Comparison of ENCODE assay signal across 22 mouse cellular contexts in the genomic region with DNA sequence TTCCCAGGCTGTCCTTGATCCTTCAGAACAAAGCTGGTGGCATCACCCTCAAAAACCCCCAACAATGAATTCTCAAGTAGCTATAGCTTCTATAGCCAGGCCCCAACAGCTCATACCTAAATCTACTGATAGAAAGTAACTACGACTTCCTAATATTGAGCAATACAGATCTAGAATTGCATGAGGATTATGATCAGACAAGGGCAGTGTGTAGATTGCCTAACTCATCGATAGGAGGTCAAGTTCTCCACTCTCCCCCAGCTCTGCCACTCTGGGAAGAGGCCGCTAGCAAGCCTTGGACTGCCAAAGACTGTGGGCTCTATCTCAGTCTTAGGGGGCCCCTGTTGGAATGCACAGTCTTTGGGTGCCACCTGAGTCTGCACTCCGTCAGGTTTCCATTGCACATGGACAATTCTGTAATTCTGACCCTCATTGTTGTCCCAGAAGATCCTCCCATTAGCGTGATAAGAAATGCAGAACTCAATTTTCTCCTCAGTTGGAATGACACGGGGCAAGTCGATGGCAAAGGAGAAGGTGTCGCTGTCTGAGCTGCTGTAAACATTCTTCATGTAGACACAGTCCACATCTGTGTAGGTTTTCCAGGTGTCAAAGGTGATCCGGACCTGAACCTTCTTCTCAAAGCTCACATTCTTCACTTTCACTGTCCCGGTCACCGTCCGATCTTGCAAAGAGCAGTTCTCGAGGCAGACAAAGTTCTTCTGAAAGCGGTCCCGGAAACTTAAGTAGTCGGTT. TPM values are rescaled to one million over a fixed set of nuclear protein-coding genes. Genes with fewer than 3 reads are reported as not detected.
DNase-seq lines count a peak whose midpoint lies in the region; ATAC-seq and TF ChIP-seq lines count a peak whose summit lies in the region.
"Had no signal": no experiment of that assay in that cellular context is flagged by ENCODE, and none has a peak within 500 bp of the region (broad histone marks: within the 10 kb centered on the region; RNA-seq: fewer than 3 reads in every experiment).

No protein-coding gene starts in this region.

- ATAC-seq in heart, embryonic 11.5 days (replicated peaks; ENCODE audit: insufficient number of reproducible peaks, low FRiP score, low TSS enrichment): no peak
- ATAC-seq in lung, postnatal 0 days: no peak
- ATAC-seq in heart, postnatal 0 days (ENCODE audit: insufficient read depth, low read depth): no peak
- ATAC-seq: intestine, embryonic 16.5 days; midbrain, embryonic 13.5 days had no signal

- 0 out of 2 replicates have a peak overlapping the region, but pooled peaks have one; percentile 0 for H3K4me3 ChIP-seq in heart, embryonic 11.5 days (ENCODE audit: low read depth, low read length)
- peak overlapping the region; percentile 67 for H3K4me3 ChIP-seq in layer of hippocampus, adult 2 months
- peak overlapping the region; percentile 15; the same call in 1 of the 2 replicates for H3K4me3 ChIP-seq in lung, postnatal 0 days (ENCODE audit: low read depth, low read length)
- H3K4me3 ChIP-seq in heart, postnatal 0 days (ENCODE audit: low read depth, low read length): peak overlapping the region; percentile 69
- H3K4me3 ChIP-seq: forebrain, embryonic 12.5 days; limb, embryonic 12.5 days; liver, embryonic 15.5 days; midbrain, embryonic 13.5 days had no signal

- WGBS in heart, embryonic 11.5 days (ENCODE audit: insufficient replicate concordance): 85% methylated on average over 16 of the region's 16 CpGs
- 80% methylated on average over 16 of the region's 16 CpGs for WGBS in lung, postnatal 0 days
- 58% methylated on average over 16 of the region's 16 CpGs for WGBS in heart, postnatal 0 days

- peak overlapping the region; percentile 68 for H3K4me2 ChIP-seq in heart, embryonic 11.5 days
- H3K4me2 ChIP-seq in lung, postnatal 0 days (replicated peaks; ENCODE audit: low read depth, low read length): peak overlapping the region; percentile 54
- H3K4me2 ChIP-seq in heart, postnatal 0 days (ENCODE audit: low read depth, low read length): peak overlapping the region; percentile 63
- H3K4me2 ChIP-seq: forebrain, embryonic 12.5 days; limb, embryonic 12.5 days; liver, embryonic 15.5 days; midbrain, embryonic 13.5 days had no signal

- DNase-seq in heart, postnatal 25 days (ENCODE audit: low spot score): no peak
- DNase-seq in layer of hippocampus, adult 2 months (ENCODE audit: low spot score in 2 of 2): no peak
- no peak for DNase-seq in layer of hippocampus, postnatal 36 days
- DNase-seq in lung, postnatal 0 days (ENCODE audit: low spot score): peak; percentile 49
- no peak for DNase-seq in lung, postnatal 14 days
- DNase-seq in heart, postnatal 0 days (ENCODE audit: low spot score): no peak
- DNase-seq in spleen, postnatal 14 days (ENCODE audit: low spot score in 2 of 2): no peak
- DNase-seq: cerebellum, adult 9-10 months; gastrocnemius, postnatal 10 days; kidney, postnatal 36 days; layer of hippocampus, adult 9-11 months; spleen, adult 18-20 months; thymus, postnatal 36 days had no signal

- TF ChIP-seq CTCF in layer of hippocampus, adult 2 months (conservative IDR thresholded peaks at IDR 0.05): no peak
- no peak for TF ChIP-seq CTCF in lung, postnatal 0 days (IDR thresholded peaks at IDR 0.05)
- no peak for TF ChIP-seq CTCF in heart, postnatal 0 days (IDR thresholded peaks at IDR 0.05; ENCODE audit: low read depth)

- intact Hi-C loops in heart, postnatal 25 days (cut with DNase I): no loop called here

- H3K36me3 ChIP-seq in heart, embryonic 11.5 days (ENCODE audit: control insufficient read depth, insufficient read depth, low read length): peaks cover 3% of the 10 kb centered on the region; the same call in 1 of the 2 replicates
- peaks cover 6% of the 10 kb centered on the region for H3K36me3 ChIP-seq in lung, postnatal 0 days (ENCODE audit: insufficient read depth, low read length)
- H3K36me3 ChIP-seq in heart, postnatal 0 days (replicated peaks; ENCODE audit: control insufficient read depth, insufficient read depth, low read length): peaks cover 35% of the 10 kb centered on the region
- H3K36me3 ChIP-seq: forebrain, embryonic 12.5 days; liver, embryonic 15.5 days had no signal

- H3K9me3 ChIP-seq in heart, embryonic 11.5 days (replicated peaks; ENCODE audit: control insufficient read depth, low read length): no peaks in the 10 kb centered on the region
- H3K9me3 ChIP-seq in lung, postnatal 0 days (ENCODE audit: low read length): no peaks in the 10 kb centered on the region
- no peaks in the 10 kb centered on the region for H3K9me3 ChIP-seq in heart, postnatal 0 days (replicated peaks; ENCODE audit: control insufficient read depth, low read length)
- H3K9me3 ChIP-seq: forebrain, embryonic 12.5 days; liver, embryonic 15.5 days; midbrain, embryonic 13.5 days had no signal

- H3K27me3 ChIP-seq in heart, embryonic 11.5 days (ENCODE audit: control insufficient read depth, insufficient read depth, low read length): no peaks in the 10 kb centered on the region
- no peaks in the 10 kb centered on the region for H3K27me3 ChIP-seq in lung, postnatal 0 days (replicated peaks; ENCODE audit: insufficient read depth, low read length)
- no peaks in the 10 kb centered on the region for H3K27me3 ChIP-seq in heart, postnatal 0 days (ENCODE audit: control insufficient read depth, insufficient read depth, low read length)
- H3K27me3 ChIP-seq: limb, embryonic 12.5 days had no signal

- no peak for TF ChIP-seq EP300 in lung, postnatal 0 days (IDR thresholded peaks at IDR 0.05)
- TF ChIP-seq EP300 in heart, postnatal 0 days (IDR thresholded peaks at IDR 0.05; ENCODE audit: low read depth): no peak

- H3K9ac ChIP-seq in heart, embryonic 11.5 days (ENCODE audit: low read depth, low read length): no peak overlapping the region
- H3K9ac ChIP-seq in lung, postnatal 0 days (replicated peaks; ENCODE audit: low read depth): no peak overlapping the region
- H3K9ac ChIP-seq in heart, postnatal 0 days (replicated peaks; ENCODE audit: low read depth, low read length): peak overlapping the region; percentile 61
- H3K9ac ChIP-seq: forebrain, embryonic 12.5 days; limb, embryonic 12.5 days; liver, embryonic 15.5 days; midbrain, embryonic 13.5 days had no signal

- peaks cover 17% of the 10 kb centered on the region for H3K4me1 ChIP-seq in heart, embryonic 11.5 days (ENCODE audit: control insufficient read depth, insufficient read depth, low read length)
- H3K4me1 ChIP-seq in lung, postnatal 0 days (ENCODE audit: insufficient read depth, low read depth, low read length): peaks cover 24% of the 10 kb centered on the region; the same call in 1 of the 2 replicates
- H3K4me1 ChIP-seq in heart, postnatal 0 days (ENCODE audit: control insufficient read depth, insufficient read depth): peaks cover 29% of the 10 kb centered on the region
- H3K4me1 ChIP-seq: liver, embryonic 15.5 days had no signal

- peak overlapping the region; percentile 32; the same call in 1 of the 2 replicates for H3K27ac ChIP-seq in heart, embryonic 11.5 days (ENCODE audit: low read depth, low read length)
- H3K27ac ChIP-seq in layer of hippocampus, adult 2 months: peak overlapping the region; percentile 36; the same call in 1 of the 2 replicates
- peak overlapping the region; percentile 39 for H3K27ac ChIP-seq in lung, postnatal 0 days (ENCODE audit: low read length)
- peak overlapping the region; percentile 94 for H3K27ac ChIP-seq in heart, postnatal 0 days (ENCODE audit: low read depth)
- H3K27ac ChIP-seq: forebrain, embryonic 12.5 days; limb, embryonic 12.5 days; liver, embryonic 15.5 days; midbrain, embryonic 13.5 days had no signal

RNA-seq across cellular contexts. Expression of a gene that starts 3.1 kb away (rescaled TPM):
- polyA plus RNA-seq in heart, embryonic 11.5 days (2014; fragmentation: Nextera tagmentation; extraction: Ambion mirVana): 58.4 and 72.9 TPM in 2 replicates
- total RNA-seq in heart, postnatal 25 days (2021): 100 to 1,000 TPM in 1 of 2 experiments, 10 to 100 TPM in 1; 94.9 to 102 TPM
- total RNA-seq in layer of hippocampus, adult 2 months (2021): 10 to 100 TPM; 54.8 to 70.0 TPM
- total RNA-seq in layer of hippocampus, postnatal 36 days (2021): 10 to 100 TPM; 61.0 to 62.6 TPM
- polyA plus RNA-seq in lung, postnatal 0 days (2015; fragmentation: Nextera tagmentation; extraction: Ambion mirVana): 39.4 and 51.4 TPM in 2 replicates
- 35.1 and 56.9 TPM in 2 replicates for total RNA-seq in heart, postnatal 0 days (2014; rRNA removed; ENCODE audit: low replicate concordance)
- 39.0 and 44.6 TPM in 2 replicates for polyA plus RNA-seq in heart, postnatal 0 days (2015; fragmentation: Nextera tagmentation; extraction: Ambion mirVana)
- total RNA-seq: common myeloid progenitor, adult 5-6 weeks; megakaryocyte, adult 5-6 weeks had no signal
- polyA plus RNA-seq: C2C12 had no signal

Comparison
In these comparisons a context has a peak if more than half of its experiments do, and no peak if none do; other contexts are left out.
1. H3K27ac ChIP-seq: peak in every context shown above with its lines; median percentile 94 in heart, postnatal 0 days; 39 in lung, postnatal 0 days; 36 in layer of hippocampus, adult 2 months; 32 in heart, embryonic 11.5 days.
2. H3K4me3 ChIP-seq: peak in every context shown above with its lines; median percentile 69 in heart, postnatal 0 days; 67 in layer of hippocampus, adult 2 months; 15 in lung, postnatal 0 days; 0 in heart, embryonic 11.5 days.